17 mouse cellular contexts compared by ENCODE assay signal in genomic region chr16:97103046-97103445, GRCm38 (mm10).
"Had no signal": no experiment of that assay in that cellular context is flagged by ENCODE, and none has a peak within 500 bp of the region (broad histone marks: within the 10 kb centered on the region; RNA-seq: fewer than 3 reads in every experiment).

No protein-coding gene starts in this region.

- H3K4me1 ChIP-seq: intestine, embryonic 15.5 days; liver, embryonic 13.5 days had no signal

- H3K4me2 ChIP-seq: intestine, embryonic 15.5 days; liver, embryonic 13.5 days; midbrain, embryonic 11.5 days had no signal

- H3K9ac ChIP-seq: intestine, embryonic 15.5 days; liver, embryonic 13.5 days had no signal

- DNase-seq: kidney, adult 11 months; kidney, adult 9 months; kidney, postnatal 14 days; layer of hippocampus, adult 9-11 months; liver, embryonic 13.5 days; lung, adult 2 months; lung, postnatal 14 days; lung, postnatal 4 days; midbrain, embryonic 14.5 days; retina, postnatal 1 day; right cerebral cortex, postnatal 25 days; spleen, adult 18-20 months; thymus, adult 18-20 months; thymus, postnatal 4 days had no signal

- H3K27me3 ChIP-seq: intestine, embryonic 15.5 days; liver, embryonic 13.5 days had no signal

- H3K36me3 ChIP-seq: intestine, embryonic 15.5 days; liver, embryonic 13.5 days had no signal

- H3K9me3 ChIP-seq: intestine, embryonic 15.5 days; liver, embryonic 13.5 days had no signal

- H3K4me3 ChIP-seq: intestine, embryonic 15.5 days; layer of hippocampus, adult 2 months; liver, embryonic 13.5 days had no signal

- H3K27ac ChIP-seq: intestine, embryonic 15.5 days; layer of hippocampus, adult 2 months; liver, embryonic 13.5 days had no signal

- ATAC-seq: intestine, embryonic 15.5 days had no signal
